Mouse (Mus musculus) layer of hippocampus, adult 11-12 months (tissue): ENCODE measurements around the gene Ltbp4.
A peak's percentile ranks its signal among the peaks of the same experiment; 100 is the strongest.

ENCODE experiments used
- DNase-seq: peaks from one replicate; pipeline ENCODE4 v3.0.0; 2022; ENCODE audit warnings: low spot score

Ltbp4 gene

GRCm38 (mm10) chr7:27258205-27258899 lies 79.1 kb downstream of the Ltbp4 start, which contains the start of gene Numbl:
TSS of gene Numbl (plus strand) at chr7:27258433.
- peak; percentile 93 for DNase-seq

- no peak for DNase-seq
Observed at GRCm38 (mm10) chr7:27257852-27258204, 79.7 kb downstream of the Ltbp4 start.

- DNase-seq = peak; percentile 76
Observed at GRCm38 (mm10) chr7:27257046-27257851, 80.2 kb downstream of the Ltbp4 start.

GRCm38 (mm10) chr7:27255721-27256120 lies 81.8 kb downstream of the Ltbp4 start:
- no peak for DNase-seq
